Mouse (Mus musculus) ES-Bruce4 (cell line): Measurements from ENCODE around the gene Hapln4.

Source experiments
- CTCF ChIP-seq: IDR thresholded peaks from one replicate; pipeline ENCODE4 v1.8.1; 2011; ENCODE audit warnings: low read depth, low read length
- POLR2A ChIP-seq: IDR thresholded peaks from one replicate; pipeline ENCODE4 v1.8.1; 2011; ENCODE audit warnings: low read length; ENCODE audit not compliant: insufficient read depth

DNA sequence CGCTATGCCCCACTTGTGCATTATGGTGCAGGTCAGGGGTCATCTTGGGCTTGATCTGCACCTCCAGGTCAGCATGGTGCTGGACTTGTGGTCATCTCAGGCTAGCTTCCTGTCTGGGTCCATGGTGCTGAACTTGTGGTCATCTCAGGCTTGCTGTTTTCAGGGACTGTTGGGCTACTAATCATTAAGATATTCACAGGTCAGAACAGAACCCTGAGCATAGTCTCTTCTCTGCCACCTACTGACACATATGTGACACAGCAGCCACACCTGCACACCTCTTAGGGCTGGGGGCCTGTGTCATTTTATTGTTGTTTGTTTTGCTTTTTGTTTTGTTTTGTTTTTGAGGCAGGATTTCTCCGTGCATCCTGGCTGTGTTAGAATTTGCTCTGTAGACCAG, 39.6 kb downstream of the Hapln4 start:
- TF ChIP-seq POLR2A (no peak), CTCF (peak; percentile 59)
